Mouse (Mus musculus): ENCODE measurements around the gene Nat10.

GRCm38 (mm10) chr2:103754614-103755013 lies 6.5 kb downstream of the Nat10 start:
- TF ChIP-seq CTCF (IDR thresholded peaks at IDR 0.05; ENCODE audit: low read depth), result no peak
- no peak for TF ChIP-seq EP300 (optimal IDR thresholded peaks at IDR 0.05)
